Mouse (Mus musculus): ENCODE data around the gene Kyat1.

The Kyat1 gene

GRCm38 (mm10) chr2:30205629-30206357 is at the start of gene Kyat1:
Kyat1 (minus strand) TSS chr2:30205847.
- DNase-seq (ENCODE audit: low read depth, low spot score): peak; percentile 94

GRCm38 (mm10) chr2:30253809-30254208 is 48.2 kb upstream of the Kyat1 start:
- no peak for DNase-seq (ENCODE audit: low read depth, low spot score)

- DNase-seq (ENCODE audit: low read depth, low spot score): no peak
These were observed 46.9 kb upstream of the Kyat1 start for GRCm38 (mm10) chr2:30252521-30252920.

GRCm38 (mm10) chr2:30251417-30252104 is 45.9 kb upstream of the Kyat1 start:
- DNase-seq (ENCODE audit: low read depth, low spot score): peak; percentile 48

GRCm38 (mm10) chr2:30250166-30251128 is 44.8 kb upstream of the Kyat1 start:
- DNase-seq (ENCODE audit: low read depth, low spot score): no peak

- no peak for DNase-seq (ENCODE audit: low read depth, low spot score)
These were observed 43.5 kb upstream of the Kyat1 start for GRCm38 (mm10) chr2:30249182-30249581.

GRCm38 (mm10) chr2:30247681-30248080 is 42.0 kb upstream of the Kyat1 start:
- no peak for DNase-seq (ENCODE audit: low read depth, low spot score)

- DNase-seq (ENCODE audit: low read depth, low spot score): no peak
These were observed 41.4 kb upstream of the Kyat1 start for GRCm38 (mm10) chr2:30247036-30247435.

- DNase-seq (ENCODE audit: low read depth, low spot score): no peak
These were observed 39.0 kb upstream of the Kyat1 start for GRCm38 (mm10) chr2:30244595-30245178.

- no peak for DNase-seq (ENCODE audit: low read depth, low spot score)
These were observed 37.7 kb upstream of the Kyat1 start for GRCm38 (mm10) chr2:30243391-30243790.

GRCm38 (mm10) chr2:30242509-30242908 is 36.9 kb upstream of the Kyat1 start:
- DNase-seq (ENCODE audit: low read depth, low spot score): peak; percentile 76

GRCm38 (mm10) chr2:30240267-30240666 is 34.6 kb upstream of the Kyat1 start, which contains the start of gene Gm28035:
Gm28035 (plus strand) TSS chr2:30240567.
- DNase-seq (ENCODE audit: low read depth, low spot score): no peak

- no peak for DNase-seq (ENCODE audit: low read depth, low spot score)
These were observed 34.1 kb upstream of the Kyat1 start for GRCm38 (mm10) chr2:30239777-30240176.

GRCm38 (mm10) chr2:30238906-30239465 is 33.3 kb upstream of the Kyat1 start:
- no peak for DNase-seq (ENCODE audit: low read depth, low spot score)

- DNase-seq (ENCODE audit: low read depth, low spot score): peak; percentile 52
These were observed 32.2 kb upstream of the Kyat1 start for GRCm38 (mm10) chr2:30237881-30238280.

GRCm38 (mm10) chr2:30237199-30237880 is 31.7 kb upstream of the Kyat1 start, which contains the start of gene Lrrc8a:
Lrrc8a (plus strand) TSS chr2:30237715.
- DNase-seq (ENCODE audit: low read depth, low spot score): peak; percentile 96

- DNase-seq (ENCODE audit: low read depth, low spot score): peak; percentile 65
These were observed 31.0 kb upstream of the Kyat1 start for GRCm38 (mm10) chr2:30236426-30237198.

GRCm38 (mm10) chr2:30235593-30235992 is 29.9 kb upstream of the Kyat1 start:
- no peak for DNase-seq (ENCODE audit: low read depth, low spot score)

GRCm38 (mm10) chr2:30216293-30216692 is 10.6 kb upstream of the Kyat1 start:
- DNase-seq (ENCODE audit: low read depth, low spot score): no peak

GRCm38 (mm10) chr2:30215493-30215892 is 9.8 kb upstream of the Kyat1 start:
- no peak for DNase-seq (ENCODE audit: low read depth, low spot score)

Data from 3T3-L1 (cell line).